Mouse (Mus musculus) limb, embryonic 13.5 days (tissue): Measurements from ENCODE around the gene Nav3. TPM values are rescaled to one million over a fixed set of nuclear protein-coding genes. Genes with fewer than 3 reads are reported as not detected.

Experiments
- ATAC-seq: fragments of 200-750 bp; cut with Nextera tagmentation; 2 replicates; pipeline ENCODE4 v1.8.0; 2017; ENCODE audit warnings: low read depth, moderate number of reproducible peaks, moderate TSS enrichment; ENCODE audit not compliant: low FRiP score
- H3K27ac ChIP-seq: fragments of 300-500 bp; sonication (generic); 2 replicates; pipeline ENCODE4 v1.5.1; 2015; ENCODE audit warnings: inconsistent platforms, mild to moderate bottlenecking, moderate library complexity
- H3K27me3 ChIP-seq: fragments of 300-500 bp; sonication (generic); 2 replicates; pipeline ENCODE4 v1.6.1; 2015; ENCODE audit warnings: mild to moderate bottlenecking, inconsistent platforms
- H3K36me3 ChIP-seq: fragments of 300-500 bp; sonication (generic); 2 replicates; pipeline ENCODE4 v1.6.1; 2015; ENCODE audit warnings: inconsistent platforms, mild to moderate bottlenecking, moderate library complexity
- H3K4me1 ChIP-seq: fragments of 300-500 bp; sonication (generic); 2 replicates; pipeline ENCODE4 v1.6.1; 2015; ENCODE audit warnings: inconsistent platforms
- H3K4me2 ChIP-seq: fragments of 300-500 bp; sonication (generic); replicated peaks from 2 replicates; pipeline ENCODE4 v1.6.1; 2015; ENCODE audit warnings: inconsistent platforms, mild to moderate bottlenecking, moderate library complexity
- H3K4me3 ChIP-seq: fragments of 300-500 bp; sonication (generic); 2 replicates; pipeline ENCODE4 v1.5.1; 2015; ENCODE audit warnings: moderate library complexity, mild to moderate bottlenecking, inconsistent platforms
- H3K9ac ChIP-seq: fragments of 300-500 bp; sonication (generic); 2 replicates; pipeline ENCODE4 v1.6.1; 2015; ENCODE audit warnings: mild to moderate bottlenecking, inconsistent platforms
- H3K9me3 ChIP-seq: fragments of 300-500 bp; sonication (generic); 2 replicates; pipeline ENCODE4 v1.6.1; 2016; ENCODE audit warnings: inconsistent platforms
- WGBS: fragments of 180-500 bp; shearing (Covaris S2); methylation state at CpG from one replicate; pipeline ENCODE4 v1.1.7; 2015; 5-methylcytosine and 5-hydroxymethylcytosine counted together
- polyA plus RNA-seq: library from polyadenylated mRNA; unstranded; fragments of >200 nt; fragmentation: Nextera tagmentation; extraction: Ambion mirVana; gene quantifications from 2 replicates; pipeline ENCODE4 v1.2.1, GENCODE M21; 2015

Gene Nav3
- polyA plus RNA-seq, 1 experiment from 2014 or later, result 5.5 TPM

- Histone ChIP-seq H3K27me3 (no peaks in the 10 kb centered on the region), H3K4me1 (no peaks in the 10 kb centered on the region), H3K27ac (no peak overlapping the region), H3K9ac (no peak overlapping the region), H3K4me3 (no peak overlapping the region), H3K36me3 (no peaks in the 10 kb centered on the region), H3K4me2 (no peak overlapping the region), H3K9me3 (no peaks in the 10 kb centered on the region)
- 80% methylated on average over 4 of the region's 4 CpGs for WGBS
- ATAC-seq, result no peak
Observed at GRCm38 (mm10) chr10:109667453-109667852, 788.6 kb downstream of the Nav3 start.

- no peak overlapping the region for H3K27ac ChIP-seq
- no peaks in the 10 kb centered on the region for H3K9me3 ChIP-seq
- peak overlapping the region; percentile 30 for H3K4me2 ChIP-seq
- 36% methylated on average over 14 of the region's 14 CpGs for WGBS
- no peaks in the 10 kb centered on the region for H3K4me1 ChIP-seq
- H3K27me3 ChIP-seq, result no peaks in the 10 kb centered on the region
- peak; percentile 32; the same call in 1 of the 2 replicates for ATAC-seq
- H3K36me3 ChIP-seq, result no peaks in the 10 kb centered on the region
- H3K4me3 ChIP-seq, result peak overlapping the region; percentile 2; the same call in 1 of the 2 replicates
- H3K9ac ChIP-seq, result no peak overlapping the region
Observed at GRCm38 (mm10) chr10:109664629-109665317, 791.2 kb downstream of the Nav3 start.

GRCm38 (mm10) chr10:109651516-109651915 is 804.5 kb downstream of the Nav3 start:
- Histone ChIP-seq H3K36me3 (no peaks in the 10 kb centered on the region), H3K27me3 (no peaks in the 10 kb centered on the region), H3K4me2 (no peak overlapping the region), H3K27ac (no peak overlapping the region), H3K4me3 (no peak overlapping the region), H3K9ac (no peak overlapping the region), H3K9me3 (no peaks in the 10 kb centered on the region), H3K4me1 (no peaks in the 10 kb centered on the region)
- no peak for ATAC-seq
- 59% methylated on average over 7 of the region's 7 CpGs for WGBS

DNA sequence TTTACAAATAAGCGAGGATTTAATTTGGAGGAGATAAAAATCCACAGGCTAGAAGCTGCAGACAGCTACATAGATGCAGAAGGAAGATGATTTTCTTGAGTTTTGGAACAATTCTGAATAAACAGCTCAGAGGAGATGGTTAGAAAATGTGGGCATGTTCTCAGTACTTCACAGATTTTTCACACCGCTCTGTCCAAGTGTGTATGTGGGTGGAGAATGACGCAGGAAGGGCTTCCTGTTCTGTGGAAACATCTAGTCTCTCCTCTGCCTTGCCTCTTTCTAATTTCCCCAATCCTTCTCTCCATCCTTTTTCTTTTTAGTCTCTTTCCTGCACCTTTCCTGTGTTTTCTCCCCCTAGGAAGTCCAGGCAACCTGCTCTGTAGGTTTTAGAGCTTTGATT is 812.4 kb downstream of the Nav3 start:
- WGBS, result 92% methylated on average over 3 of the region's 3 CpGs
- no peak overlapping the region for H3K9ac ChIP-seq
- H3K4me2 ChIP-seq, result no peak overlapping the region
- H3K27me3 ChIP-seq, result no peaks in the 10 kb centered on the region
- H3K4me1 ChIP-seq, result no peaks in the 10 kb centered on the region
- H3K36me3 ChIP-seq, result no peaks in the 10 kb centered on the region
- H3K9me3 ChIP-seq, result no peaks in the 10 kb centered on the region
- H3K27ac ChIP-seq, result no peak overlapping the region
- no peak overlapping the region for H3K4me3 ChIP-seq
- no peak for ATAC-seq

- Histone ChIP-seq H3K4me3 (no peak overlapping the region), H3K4me2 (no peak overlapping the region), H3K36me3 (no peaks in the 10 kb centered on the region), H3K27ac (no peak overlapping the region), H3K9me3 (no peaks in the 10 kb centered on the region), H3K27me3 (no peaks in the 10 kb centered on the region), H3K4me1 (no peaks in the 10 kb centered on the region), H3K9ac (no peak overlapping the region)
- ATAC-seq, result no peak
- WGBS, result 79% methylated on average over 7 of the region's 7 CpGs
Observed at GRCm38 (mm10) chr10:109641806-109642205, 814.2 kb downstream of the Nav3 start.

DNA sequence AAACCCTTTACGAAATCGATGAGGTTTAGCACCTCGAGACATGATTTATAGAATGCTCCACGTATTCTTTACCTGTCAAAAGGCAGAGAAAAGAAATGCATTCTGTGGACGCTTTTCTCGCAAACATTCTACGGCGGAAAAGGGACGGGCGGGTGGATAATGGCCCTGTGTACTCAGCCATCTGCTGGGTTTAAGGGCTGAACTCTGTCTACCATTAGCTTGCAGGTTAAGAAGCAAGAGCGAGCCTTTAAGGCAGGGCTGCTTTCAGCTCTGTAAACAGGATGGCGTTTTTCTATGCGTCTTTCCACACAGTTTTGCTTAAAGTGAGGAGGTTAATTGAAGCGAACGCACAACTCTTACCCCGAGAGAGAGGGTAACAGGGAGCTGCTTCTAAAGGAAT is 818.3 kb downstream of the Nav3 start:
- H3K4me1 ChIP-seq, result no peaks in the 10 kb centered on the region
- no peak overlapping the region for H3K4me2 ChIP-seq
- no peak overlapping the region for H3K27ac ChIP-seq
- no peak overlapping the region for H3K9ac ChIP-seq
- H3K36me3 ChIP-seq, result no peaks in the 10 kb centered on the region
- H3K27me3 ChIP-seq, result no peaks in the 10 kb centered on the region
- no peak for ATAC-seq
- WGBS, result 76% methylated on average over 16 of the region's 16 CpGs
- H3K9me3 ChIP-seq, result no peaks in the 10 kb centered on the region
- H3K4me3 ChIP-seq, result no peak overlapping the region
